Mouse (Mus musculus) hindbrain, embryonic 14.5 days (tissue): ENCODE results near the gene Zfp593. TPM values are rescaled to one million over a fixed set of nuclear protein-coding genes. Genes with fewer than 3 reads are reported as not detected.

Experiments
- ATAC-seq: fragments of 200-750 bp; cut with Nextera tagmentation; 2 replicates; pipeline ENCODE4 v1.8.0; 2017; ENCODE audit warnings: moderate number of reproducible peaks, mild to moderate bottlenecking, moderate TSS enrichment, moderate library complexity; ENCODE audit not compliant: low FRiP score
- DNase-seq: peaks from one replicate; pipeline ENCODE4 v3.0.0-alpha.2; 2015; ENCODE audit warnings: low spot score
- H3K27ac ChIP-seq: fragments of 300-500 bp; sonication (generic); 2 replicates; pipeline ENCODE4 v1.5.1; 2014; ENCODE audit warnings: mild to moderate bottlenecking, moderate library complexity
- H3K27me3 ChIP-seq: fragments of 300-500 bp; sonication (generic); 2 replicates; pipeline ENCODE4 v1.6.1; 2014; ENCODE audit warnings: mild to moderate bottlenecking, low read length, mixed read lengths; ENCODE audit not compliant: control insufficient read depth, insufficient read depth
- H3K36me3 ChIP-seq: fragments of 300-500 bp; sonication (generic); replicated peaks from 2 replicates; pipeline ENCODE4 v1.6.1; 2014; ENCODE audit not compliant: control insufficient read depth, insufficient read depth
- H3K4me1 ChIP-seq: fragments of 300-500 bp; sonication (generic); replicated peaks from 2 replicates; pipeline ENCODE4 v1.6.1; 2014; ENCODE audit warnings: antibody characterized with exemption, low read length, mixed read lengths; ENCODE audit not compliant: control insufficient read depth, insufficient read depth
- H3K4me2 ChIP-seq: fragments of 300-500 bp; sonication (generic); replicated peaks from 2 replicates; pipeline ENCODE4 v1.6.1; 2014; ENCODE audit warnings: mild to moderate bottlenecking, moderate library complexity
- H3K4me3 ChIP-seq: fragments of 300-500 bp; sonication (generic); replicated peaks from 2 replicates; pipeline ENCODE4 v1.5.1; 2014; ENCODE audit warnings: mild to moderate bottlenecking, low read length
- H3K9ac ChIP-seq: fragments of 300-500 bp; sonication (generic); 2 replicates; pipeline ENCODE4 v1.6.1; 2014
- H3K9me3 ChIP-seq: fragments of 300-500 bp; sonication (generic); 2 replicates; pipeline ENCODE4 v1.6.1; 2016; ENCODE audit warnings: low read length; ENCODE audit not compliant: control insufficient read depth
- WGBS: fragments of 180-500 bp; shearing (Covaris S2); extraction: QIAGEN DNeasy Blood & Tissue Kit; methylation state at CpG from one replicate; pipeline ENCODE4 v1.1.7; 2014; 5-methylcytosine and 5-hydroxymethylcytosine counted together
- polyA plus RNA-seq: library from polyadenylated mRNA; unstranded; fragments of >200 nt; fragmentation: Nextera tagmentation; extraction: Ambion mirVana; gene quantifications from 2 replicates; pipeline ENCODE4 v1.2.1, GENCODE M21; 2014

Zfp593 gene
- polyA plus RNA-seq, 1 experiment from 2014 or later: 14.4 TPM

GRCm38 (mm10) chr4:134257198-134258009 lies 12.0 kb upstream of the Zfp593 start:
- peaks cover 2% of the 10 kb centered on the region; the same call in 1 of the 2 replicates for H3K4me1 ChIP-seq
- no peak overlapping the region for H3K27ac ChIP-seq
- H3K9me3 ChIP-seq: no peaks in the 10 kb centered on the region
- no peak overlapping the region for H3K4me3 ChIP-seq
- H3K27me3 ChIP-seq: peaks cover 39% of the 10 kb centered on the region
- H3K9ac ChIP-seq: no peak overlapping the region
- 7% methylated on average over 11 of the region's 11 CpGs for WGBS
- ATAC-seq: no peak
- no peak for DNase-seq
- H3K4me2 ChIP-seq: no peak overlapping the region
- H3K36me3 ChIP-seq: no peaks in the 10 kb centered on the region

- 8% methylated on average over 19 of the region's 19 CpGs for WGBS
- Histone ChIP-seq H3K27me3 (peaks cover 47% of the 10 kb centered on the region), H3K9me3 (no peaks in the 10 kb centered on the region), H3K27ac (0 out of 2 replicates have a peak overlapping the region, but pooled peaks have one; percentile 35), H3K9ac (no peak overlapping the region), H3K36me3 (no peaks in the 10 kb centered on the region), H3K4me3 (no peak overlapping the region), H3K4me2 (no peak overlapping the region), H3K4me1 (peaks cover 10% of the 10 kb centered on the region; the same call in 1 of the 2 replicates)
- DNase-seq (no peak), ATAC-seq (no peak)
Measured at GRCm38 (mm10) chr4:134256407-134257197, 11.2 kb upstream of the Zfp593 start.

GRCm38 (mm10) chr4:134255854-134256253 lies 10.5 kb upstream of the Zfp593 start:
- Histone ChIP-seq H3K36me3 (no peaks in the 10 kb centered on the region), H3K4me1 (peaks cover 15% of the 10 kb centered on the region), H3K9me3 (no peaks in the 10 kb centered on the region), H3K9ac (no peak overlapping the region), H3K4me2 (no peak overlapping the region), H3K27ac (0 out of 2 replicates have a peak overlapping the region, but pooled peaks have one; percentile 35), H3K4me3 (no peak overlapping the region), H3K27me3 (peaks cover 54% of the 10 kb centered on the region)
- DNase-seq (no peak), ATAC-seq (no peak)
- 18% methylated on average over 4 of the region's 4 CpGs for WGBS

GRCm38 (mm10) chr4:134254835-134255234 lies 9.4 kb upstream of the Zfp593 start:
- H3K27me3 ChIP-seq: peaks cover 64% of the 10 kb centered on the region
- ATAC-seq (no peak), DNase-seq (no peak)
- no peaks in the 10 kb centered on the region for H3K9me3 ChIP-seq
- WGBS: 22% methylated on average over 3 of the region's 3 CpGs
- H3K9ac ChIP-seq: no peak overlapping the region
- H3K4me2 ChIP-seq: no peak overlapping the region
- no peak overlapping the region for H3K27ac ChIP-seq
- H3K4me1 ChIP-seq: peaks cover 25% of the 10 kb centered on the region
- H3K4me3 ChIP-seq: no peak overlapping the region
- H3K36me3 ChIP-seq: no peaks in the 10 kb centered on the region

- Histone ChIP-seq H3K27ac (no peak within 1 kb of the TSS), H3K36me3 (no peaks in the 10 kb centered on the region), H3K4me3 (peak within 1 kb of the TSS; percentile 61), H3K27me3 (peaks cover 70% of the 10 kb centered on the region), H3K4me2 (peak within 1 kb of the TSS; percentile 88; the same call in 1 of the 2 replicates), H3K4me1 (peaks cover 30% of the 10 kb centered on the region), H3K9ac (0 out of 2 replicates have a peak within 1 kb of the TSS, but pooled peaks have one; percentile 6), H3K9me3 (no peaks in the 10 kb centered on the region)
- 1% methylated on average over 13 of the region's 13 CpGs for WGBS
- no peak for ATAC-seq
- no peak for DNase-seq
Measured at GRCm38 (mm10) chr4:134253722-134254324, 8.4 kb upstream of the Zfp593 start, which contains the start of gene Grrp1. Gene Grrp1, minus strand, starts transcription at chr4:134254106.

- H3K36me3 ChIP-seq: no peaks in the 10 kb centered on the region
- 0 out of 2 replicates have a peak overlapping the region, but pooled peaks have one; percentile 6 for H3K9ac ChIP-seq
- H3K4me2 ChIP-seq: peak overlapping the region; percentile 88
- H3K27ac ChIP-seq: no peak overlapping the region
- H3K27me3 ChIP-seq: peaks cover 76% of the 10 kb centered on the region
- H3K9me3 ChIP-seq: no peaks in the 10 kb centered on the region
- WGBS: 10% methylated on average over 15 of the region's 15 CpGs
- DNase-seq (no peak), ATAC-seq (no peak)
- H3K4me1 ChIP-seq: peaks cover 30% of the 10 kb centered on the region
- H3K4me3 ChIP-seq: peak overlapping the region; percentile 61
Measured at GRCm38 (mm10) chr4:134252911-134253721, 7.7 kb upstream of the Zfp593 start.

GRCm38 (mm10) chr4:134252131-134252910 lies 6.9 kb upstream of the Zfp593 start:
- DNase-seq (no peak), ATAC-seq (no peak)
- H3K4me2 ChIP-seq: peak overlapping the region; percentile 88
- H3K27me3 ChIP-seq: peaks cover 84% of the 10 kb centered on the region
- H3K4me3 ChIP-seq: peak overlapping the region; percentile 61
- H3K9me3 ChIP-seq: no peaks in the 10 kb centered on the region
- peaks cover 30% of the 10 kb centered on the region for H3K4me1 ChIP-seq
- H3K9ac ChIP-seq: peak overlapping the region; percentile 80
- H3K27ac ChIP-seq: peak overlapping the region; percentile 88
- WGBS: 3% methylated on average over 22 of the region's 22 CpGs
- H3K36me3 ChIP-seq: no peaks in the 10 kb centered on the region
